Mouse (Mus musculus): Measurements from ENCODE around the gene Olfml1. TPM values are rescaled to one million over a fixed set of nuclear protein-coding genes. Genes with fewer than 3 reads are reported as not detected.

Olfml1 gene
- not detected in 2 replicates for total RNA-seq (2017)

- no peak for ATAC-seq (replicated peaks; ENCODE audit: low read depth, poor library complexity, severe bottlenecking)
Measured at GRCm38 (mm10) chr7:107567261-107567671, at the start of gene Olfml1. Gene Olfml1, plus strand, starts transcription at chr7:107567446.

- ATAC-seq (replicated peaks; ENCODE audit: low read depth, poor library complexity, severe bottlenecking), result no peak
Measured at GRCm38 (mm10) chr7:107519256-107520025, 47.8 kb upstream of the Olfml1 start.

GRCm38 (mm10) chr7:107521411-107521810, 45.8 kb upstream of the Olfml1 start:
- ATAC-seq (replicated peaks; ENCODE audit: low read depth, poor library complexity, severe bottlenecking), result no peak

- ATAC-seq (replicated peaks; ENCODE audit: low read depth, poor library complexity, severe bottlenecking), result peak; percentile 96
Measured at GRCm38 (mm10) chr7:107526299-107526698, 40.9 kb upstream of the Olfml1 start.

GRCm38 (mm10) chr7:107528169-107528772, 39.0 kb upstream of the Olfml1 start:
- no peak for ATAC-seq (replicated peaks; ENCODE audit: low read depth, poor library complexity, severe bottlenecking)

- ATAC-seq (replicated peaks; ENCODE audit: low read depth, poor library complexity, severe bottlenecking), result no peak; the same call in 1 of the 2 replicates
Measured at GRCm38 (mm10) chr7:107529364-107529763, 37.9 kb upstream of the Olfml1 start.

- ATAC-seq (replicated peaks; ENCODE audit: low read depth, poor library complexity, severe bottlenecking), result no peak
Measured at GRCm38 (mm10) chr7:107535311-107535710, 31.9 kb upstream of the Olfml1 start.

GRCm38 (mm10) chr7:107536516-107536915, 30.7 kb upstream of the Olfml1 start:
- no peak for ATAC-seq (replicated peaks; ENCODE audit: low read depth, poor library complexity, severe bottlenecking)

GRCm38 (mm10) chr7:107540034-107540433, 27.2 kb upstream of the Olfml1 start:
- ATAC-seq (replicated peaks; ENCODE audit: low read depth, poor library complexity, severe bottlenecking), result no peak

- ATAC-seq (replicated peaks; ENCODE audit: low read depth, poor library complexity, severe bottlenecking), result no peak
Measured at GRCm38 (mm10) chr7:107545011-107545410, 22.2 kb upstream of the Olfml1 start.

GRCm38 (mm10) chr7:107547872-107548271, 19.4 kb upstream of the Olfml1 start:
- ATAC-seq (replicated peaks; ENCODE audit: low read depth, poor library complexity, severe bottlenecking), result no peak

GRCm38 (mm10) chr7:107553461-107553860, 13.8 kb upstream of the Olfml1 start:
- ATAC-seq (replicated peaks; ENCODE audit: low read depth, poor library complexity, severe bottlenecking), result no peak

GRCm38 (mm10) chr7:107555906-107556305, 11.3 kb upstream of the Olfml1 start:
- ATAC-seq (replicated peaks; ENCODE audit: low read depth, poor library complexity, severe bottlenecking), result peak; percentile 60; the same call in 1 of the 2 replicates

- ATAC-seq (replicated peaks; ENCODE audit: low read depth, poor library complexity, severe bottlenecking), result no peak
Measured at GRCm38 (mm10) chr7:107560675-107561074, 6.6 kb upstream of the Olfml1 start.

GRCm38 (mm10) chr7:107561584-107561983, 5.7 kb upstream of the Olfml1 start:
- peak; percentile 93 for ATAC-seq (replicated peaks; ENCODE audit: low read depth, poor library complexity, severe bottlenecking)

- no peak for ATAC-seq (replicated peaks; ENCODE audit: low read depth, poor library complexity, severe bottlenecking)
Measured at GRCm38 (mm10) chr7:107563727-107564126, 3.5 kb upstream of the Olfml1 start.

GRCm38 (mm10) chr7:107567674-107568073, 428 bp downstream of the Olfml1 start:
- no peak for ATAC-seq (replicated peaks; ENCODE audit: low read depth, poor library complexity, severe bottlenecking)

- peak; percentile 29; the same call in 1 of the 2 replicates for ATAC-seq (replicated peaks; ENCODE audit: low read depth, poor library complexity, severe bottlenecking)
Measured at GRCm38 (mm10) chr7:107568971-107569370, 1.7 kb downstream of the Olfml1 start.

GRCm38 (mm10) chr7:107573856-107574255, 6.6 kb downstream of the Olfml1 start:
- ATAC-seq (replicated peaks; ENCODE audit: low read depth, poor library complexity, severe bottlenecking), result peak; percentile 45; the same call in 1 of the 2 replicates

GRCm38 (mm10) chr7:107574276-107574675, 7.0 kb downstream of the Olfml1 start:
- no peak for ATAC-seq (replicated peaks; ENCODE audit: low read depth, poor library complexity, severe bottlenecking)

- no peak for ATAC-seq (replicated peaks; ENCODE audit: low read depth, poor library complexity, severe bottlenecking)
Measured at GRCm38 (mm10) chr7:107592641-107593040, 25.4 kb downstream of the Olfml1 start.

Data from common myeloid progenitor, adult 5-6 weeks (primary cell).